Mouse (Mus musculus): ENCODE measurements around the gene Rtl3. TPM values are rescaled to one million over a fixed set of nuclear protein-coding genes. Genes with fewer than 3 reads are reported as not detected.

Gene Rtl3
- 0.08 and 0.16 TPM in 2 replicates for polyA plus RNA-seq (2012; rRNA removed)

GRCm38 (mm10) chrX:106840409-106840808 is at the start of gene Rtl3:
TSS of gene Rtl3 (minus strand) at chrX:106840644.
- Histone ChIP-seq H3K27ac (ENCODE audit: insufficient read depth, low read depth, low read length) (no peak within 1 kb of the TSS), H3K27me3 (replicated peaks; ENCODE audit: control insufficient read depth, insufficient read depth, low read length) (no peaks in the 10 kb centered on the region), H3K4me1 (ENCODE audit: control insufficient read depth, insufficient read depth, low read length) (no peaks in the 10 kb centered on the region), H3K4me3 (ENCODE audit: insufficient read depth, low read depth, low read length) (no peak within 1 kb of the TSS), H3K36me3 (ENCODE audit: control insufficient read depth, insufficient read depth, low read length) (no peaks in the 10 kb centered on the region)
- DNase-seq = no peak
- TF ChIP-seq POLR2A (IDR thresholded peaks at IDR 0.05; ENCODE audit: low read depth, low read length) (no peak), CTCF (conservative IDR thresholded peaks at IDR 0.05; ENCODE audit: insufficient read depth, insufficient read length, low read depth, low read length) (no peak)
- 64% methylated on average over 7 of the region's 7 CpGs for WGBS

- Histone ChIP-seq H3K4me3 (ENCODE audit: insufficient read depth, low read depth, low read length) (no peak overlapping the region), H3K4me1 (ENCODE audit: control insufficient read depth, insufficient read depth, low read length) (no peaks in the 10 kb centered on the region), H3K27me3 (replicated peaks; ENCODE audit: control insufficient read depth, insufficient read depth, low read length) (no peaks in the 10 kb centered on the region), H3K36me3 (ENCODE audit: control insufficient read depth, insufficient read depth, low read length) (no peaks in the 10 kb centered on the region), H3K27ac (ENCODE audit: insufficient read depth, low read depth, low read length) (no peak overlapping the region)
- TF ChIP-seq POLR2A (IDR thresholded peaks at IDR 0.05; ENCODE audit: low read depth, low read length) (no peak), CTCF (conservative IDR thresholded peaks at IDR 0.05; ENCODE audit: insufficient read depth, insufficient read length, low read depth, low read length) (no peak)
- DNase-seq = no peak
- WGBS = 42% methylated on average over 4 of the region's 4 CpGs
Measured at GRCm38 (mm10) chrX:106872315-106872714, 31.9 kb upstream of the Rtl3 start.

- Histone ChIP-seq H3K27ac (ENCODE audit: insufficient read depth, low read depth, low read length) (no peak overlapping the region), H3K27me3 (replicated peaks; ENCODE audit: control insufficient read depth, insufficient read depth, low read length) (no peaks in the 10 kb centered on the region), H3K36me3 (ENCODE audit: control insufficient read depth, insufficient read depth, low read length) (no peaks in the 10 kb centered on the region), H3K4me3 (ENCODE audit: insufficient read depth, low read depth, low read length) (no peak overlapping the region), H3K4me1 (ENCODE audit: control insufficient read depth, insufficient read depth, low read length) (no peaks in the 10 kb centered on the region)
- TF ChIP-seq CTCF (conservative IDR thresholded peaks at IDR 0.05; ENCODE audit: insufficient read depth, insufficient read length, low read depth, low read length) (no peak), POLR2A (IDR thresholded peaks at IDR 0.05; ENCODE audit: low read depth, low read length) (no peak)
- no peak for DNase-seq
- 53% methylated on average over 3 of the region's 3 CpGs for whole genome bisulfite sequencing
Measured at GRCm38 (mm10) chrX:106871894-106872293, 31.4 kb upstream of the Rtl3 start.

GRCm38 (mm10) chrX:106871426-106871825 is 31.0 kb upstream of the Rtl3 start:
- H3K27ac ChIP-seq (ENCODE audit: insufficient read depth, low read depth, low read length) = no peak overlapping the region
- 59% methylated on average over 3 of the region's 3 CpGs for WGBS
- H3K27me3 ChIP-seq (replicated peaks; ENCODE audit: control insufficient read depth, insufficient read depth, low read length) = no peaks in the 10 kb centered on the region
- no peaks in the 10 kb centered on the region for H3K36me3 ChIP-seq (ENCODE audit: control insufficient read depth, insufficient read depth, low read length)
- no peaks in the 10 kb centered on the region for H3K4me1 ChIP-seq (ENCODE audit: control insufficient read depth, insufficient read depth, low read length)
- DNase-seq = no peak
- H3K4me3 ChIP-seq (ENCODE audit: insufficient read depth, low read depth, low read length) = no peak overlapping the region
- no peak for TF ChIP-seq CTCF (conservative IDR thresholded peaks at IDR 0.05; ENCODE audit: insufficient read depth, insufficient read length, low read depth, low read length)
- no peak for TF ChIP-seq POLR2A (IDR thresholded peaks at IDR 0.05; ENCODE audit: low read depth, low read length)

- TF ChIP-seq CTCF (conservative IDR thresholded peaks at IDR 0.05; ENCODE audit: insufficient read depth, insufficient read length, low read depth, low read length) (no peak), POLR2A (IDR thresholded peaks at IDR 0.05; ENCODE audit: low read depth, low read length) (no peak)
- no peaks in the 10 kb centered on the region for H3K4me1 ChIP-seq (ENCODE audit: control insufficient read depth, insufficient read depth, low read length)
- H3K27ac ChIP-seq (ENCODE audit: insufficient read depth, low read depth, low read length) = no peak overlapping the region
- 80% methylated on average over 3 of the region's 3 CpGs for WGBS
- H3K36me3 ChIP-seq (ENCODE audit: control insufficient read depth, insufficient read depth, low read length) = no peaks in the 10 kb centered on the region
- H3K4me3 ChIP-seq (ENCODE audit: insufficient read depth, low read depth, low read length) = no peak overlapping the region
- no peak for DNase-seq
- H3K27me3 ChIP-seq (replicated peaks; ENCODE audit: control insufficient read depth, insufficient read depth, low read length) = no peaks in the 10 kb centered on the region
Measured at GRCm38 (mm10) chrX:106853523-106854300, 13.3 kb upstream of the Rtl3 start.

GRCm38 (mm10) chrX:106839591-106839990 is 853 bp downstream of the Rtl3 start:
- H3K27me3 ChIP-seq (replicated peaks; ENCODE audit: control insufficient read depth, insufficient read depth, low read length) = no peaks in the 10 kb centered on the region
- H3K36me3 ChIP-seq (ENCODE audit: control insufficient read depth, insufficient read depth, low read length) = no peaks in the 10 kb centered on the region
- H3K4me3 ChIP-seq (ENCODE audit: insufficient read depth, low read depth, low read length) = no peak overlapping the region
- no peak for DNase-seq
- no peaks in the 10 kb centered on the region for H3K4me1 ChIP-seq (ENCODE audit: control insufficient read depth, insufficient read depth, low read length)
- TF ChIP-seq POLR2A (IDR thresholded peaks at IDR 0.05; ENCODE audit: low read depth, low read length) (no peak), CTCF (conservative IDR thresholded peaks at IDR 0.05; ENCODE audit: insufficient read depth, insufficient read length, low read depth, low read length) (no peak)
- WGBS = 28% methylated on average over 5 of the region's 5 CpGs
- H3K27ac ChIP-seq (ENCODE audit: insufficient read depth, low read depth, low read length) = no peak overlapping the region

GRCm38 (mm10) chrX:106830494-106830893 is 9.9 kb downstream of the Rtl3 start:
- H3K4me3 ChIP-seq (ENCODE audit: insufficient read depth, low read depth, low read length) = no peak overlapping the region
- WGBS = 31% methylated on average over 1 of the region's 1 CpGs
- no peak overlapping the region for H3K27ac ChIP-seq (ENCODE audit: insufficient read depth, low read depth, low read length)
- no peak for TF ChIP-seq CTCF (conservative IDR thresholded peaks at IDR 0.05; ENCODE audit: insufficient read depth, insufficient read length, low read depth, low read length)
- TF ChIP-seq POLR2A (IDR thresholded peaks at IDR 0.05; ENCODE audit: low read depth, low read length) = no peak
- DNase-seq = no peak
- H3K4me1 ChIP-seq (ENCODE audit: control insufficient read depth, insufficient read depth, low read length) = no peaks in the 10 kb centered on the region
- H3K36me3 ChIP-seq (ENCODE audit: control insufficient read depth, insufficient read depth, low read length) = no peaks in the 10 kb centered on the region
- no peaks in the 10 kb centered on the region for H3K27me3 ChIP-seq (replicated peaks; ENCODE audit: control insufficient read depth, insufficient read depth, low read length)
